Mouse (Mus musculus): ENCODE measurements around the gene Hrh2.

The Hrh2 gene

GRCm38 (mm10) chr13:54262741-54263510, 71.0 kb downstream of the Hrh2 start:
- DNase-seq (ENCODE audit: low spot score in 2 of 2), result no peak

- no peak for DNase-seq (ENCODE audit: low spot score in 2 of 2)
These were observed 71.7 kb downstream of the Hrh2 start for GRCm38 (mm10) chr13:54263641-54264040.

GRCm38 (mm10) chr13:54266472-54266871, 74.5 kb downstream of the Hrh2 start:
- DNase-seq (ENCODE audit: low spot score in 2 of 2), result no peak

GRCm38 (mm10) chr13:54269087-54269486, 77.2 kb downstream of the Hrh2 start:
- no peak for DNase-seq (ENCODE audit: low spot score in 2 of 2)

- no peak for DNase-seq (ENCODE audit: low spot score in 2 of 2)
These were observed 77.7 kb downstream of the Hrh2 start for GRCm38 (mm10) chr13:54269628-54270027.

GRCm38 (mm10) chr13:54272076-54272475, 80.1 kb downstream of the Hrh2 start:
- DNase-seq (ENCODE audit: low spot score in 2 of 2), result no peak

GRCm38 (mm10) chr13:54277406-54277805, 85.5 kb downstream of the Hrh2 start:
- no peak for DNase-seq (ENCODE audit: low spot score in 2 of 2)

GRCm38 (mm10) chr13:54280366-54280765, 88.4 kb downstream of the Hrh2 start:
- DNase-seq (ENCODE audit: low spot score in 2 of 2), result no peak

GRCm38 (mm10) chr13:54281149-54281548, 89.2 kb downstream of the Hrh2 start:
- no peak for DNase-seq (ENCODE audit: low spot score in 2 of 2)

- DNase-seq (ENCODE audit: low spot score in 2 of 2), result no peak
These were observed 89.7 kb downstream of the Hrh2 start for GRCm38 (mm10) chr13:54281623-54282022.

- DNase-seq (ENCODE audit: low spot score in 2 of 2), result no peak
These were observed 90.4 kb downstream of the Hrh2 start for GRCm38 (mm10) chr13:54282149-54282860.

- DNase-seq (ENCODE audit: low spot score in 2 of 2), result no peak
These were observed 90.9 kb downstream of the Hrh2 start for GRCm38 (mm10) chr13:54282861-54283206.
